Mouse (Mus musculus) frontal cortex, postnatal 36 days (tissue): ENCODE results near the gene Zfp781.
"Not testable (repeated sequence)": the region's sequence is repeated elsewhere in the genome, so short reads cannot be mapped to it uniquely, and the experiment has no call there.

ENCODE experiments used
- DNase-seq, 2 experiments: peaks; one replicate each; pipeline ENCODE4 v3.0.0; 2022; ENCODE audit warnings: low spot score in 2 of 2

The Zfp781 gene

DNA sequence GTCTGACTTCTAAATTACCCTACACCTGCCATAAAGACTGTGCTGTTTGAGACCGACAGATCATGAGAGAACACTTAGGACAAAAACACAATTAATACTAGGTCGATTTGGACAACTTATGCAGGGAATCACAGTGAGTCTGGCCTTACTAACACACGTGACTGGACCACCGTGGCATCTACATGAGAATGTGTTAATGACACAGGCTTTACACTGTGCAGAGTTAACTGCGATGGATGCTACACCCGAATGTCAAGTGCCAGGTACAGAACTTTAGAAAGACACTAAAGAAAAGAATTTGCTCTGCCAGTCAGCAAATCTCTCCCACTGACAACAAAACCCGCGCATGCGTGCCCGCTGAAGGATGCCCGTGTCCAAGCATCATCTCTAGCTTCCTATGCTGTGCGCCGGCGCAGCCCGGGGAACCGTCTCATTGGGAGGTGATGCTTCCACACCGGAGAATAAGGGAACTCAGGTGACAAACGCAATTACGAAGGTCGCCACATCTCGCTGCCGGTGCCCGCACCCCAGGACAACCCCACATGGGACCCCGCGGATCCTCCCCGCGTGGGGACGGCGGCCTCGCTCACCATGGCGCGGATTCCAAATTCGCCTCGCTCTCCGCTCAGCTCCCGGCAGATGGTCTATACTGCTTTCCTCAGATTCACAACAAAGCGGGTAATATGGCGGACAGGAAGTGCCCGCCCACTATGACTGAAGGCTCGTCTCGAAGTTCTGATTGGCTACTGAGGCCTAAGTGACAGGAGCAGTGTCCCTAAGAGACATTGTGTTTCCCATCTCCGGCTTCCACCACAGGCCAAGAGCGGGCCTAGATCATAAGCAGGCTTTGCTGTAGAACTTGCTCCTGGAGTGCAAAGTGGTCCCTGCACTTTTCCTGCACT lies at the start of gene Zfp781:
Gene Zfp781 (minus strand): TSS at position 639 of the 902 bp plus-strand sequence.
- not testable (repeated sequence) for DNase-seq

DNA sequence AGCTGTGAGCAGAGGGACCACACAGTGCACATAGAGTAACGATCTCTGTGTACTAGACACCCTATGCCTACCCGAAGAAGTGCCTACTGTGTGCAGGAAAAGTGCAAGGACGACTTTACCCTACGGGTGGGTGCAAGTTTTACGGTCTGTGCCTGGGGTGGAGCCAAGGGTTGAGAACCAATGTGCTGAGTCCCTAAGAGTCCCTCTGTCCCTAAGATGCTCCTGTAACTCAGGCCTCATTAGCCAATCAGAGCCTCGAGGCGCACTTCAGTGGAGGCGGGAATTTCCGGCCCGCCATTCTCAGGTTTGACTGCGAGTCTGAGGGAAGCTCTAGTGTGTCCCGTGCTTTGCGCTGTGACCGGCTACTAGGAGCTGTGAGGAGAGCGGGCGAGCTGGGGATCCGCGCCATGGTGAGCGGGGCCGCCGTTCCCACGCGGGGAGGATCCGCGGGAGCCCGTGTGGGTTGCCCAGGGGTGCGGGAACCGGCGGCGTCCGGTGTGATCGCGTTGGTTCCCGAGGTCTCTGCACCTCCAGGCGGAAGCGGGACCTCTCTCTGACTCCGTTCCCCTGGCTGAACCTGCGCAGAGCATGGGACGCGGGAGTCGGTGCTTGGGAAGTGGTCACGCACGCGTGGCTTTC lies 48.2 kb upstream of the Zfp781 start:
- DNase-seq = peak; percentile 16 to 31

- not testable (repeated sequence) for DNase-seq
These were observed 451 bp upstream of the Zfp781 start for GRCm38 (mm10) chr10:81930744-81931118.

DNA sequence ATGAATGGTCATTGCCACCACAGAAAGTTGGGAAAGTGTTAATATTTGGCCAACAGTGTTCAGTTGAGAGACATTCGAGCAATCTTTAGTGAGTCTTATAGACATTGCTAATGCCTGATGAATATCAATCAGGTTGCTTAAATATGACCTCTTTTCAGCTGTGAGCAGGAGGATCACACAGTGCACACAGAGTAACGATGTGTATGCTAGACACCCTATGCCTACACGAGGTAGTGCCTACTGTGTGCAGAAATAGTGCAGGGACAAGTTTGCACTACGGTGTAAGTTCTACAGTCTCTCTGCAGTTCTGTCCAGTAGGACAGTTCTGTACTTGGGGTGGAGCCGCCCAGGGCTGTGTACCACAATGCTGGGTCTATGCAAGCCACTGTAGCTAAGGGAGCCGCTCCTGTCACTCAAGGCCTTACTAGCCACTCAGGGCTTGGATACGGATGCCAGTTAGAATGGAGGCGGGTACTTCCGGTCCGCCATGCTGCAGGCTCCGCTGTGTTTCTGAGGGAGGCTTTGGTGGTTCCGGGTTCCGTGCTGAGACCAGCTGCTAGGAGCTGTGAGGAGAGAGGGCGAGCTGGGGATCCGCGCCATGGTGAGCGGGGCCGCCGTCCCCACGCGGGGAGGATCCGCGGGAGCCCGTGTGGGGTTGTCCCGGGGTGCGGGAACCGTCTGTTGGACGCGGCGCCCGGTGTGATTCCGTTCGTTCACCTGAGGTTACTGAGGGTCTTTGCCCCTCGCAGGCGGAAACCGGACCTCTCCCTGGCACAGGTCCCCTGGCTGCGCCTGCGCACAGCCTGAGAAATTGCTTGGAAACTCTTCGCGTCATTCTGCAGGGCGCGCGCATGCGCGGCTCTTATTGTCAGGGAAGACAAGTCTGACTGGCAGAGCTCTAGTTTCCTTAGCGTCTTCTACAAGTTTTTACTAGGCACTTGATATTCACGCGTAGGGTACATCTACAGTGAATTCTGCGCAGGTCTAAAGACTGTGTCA lies 66.6 kb downstream of the Zfp781 start, which contains the start of gene Gm32687:
Gene Gm32687 (plus strand): TSS at position 526 of the 999 bp plus-strand sequence.
- DNase-seq = peak; percentile 1 to 3
